Mouse (Mus musculus) liver, adult (tissue): ENCODE measurements around the gene Dnajc11.

Experiments used
- GATA4 ChIP-seq: IDR thresholded peaks from 2 replicates; pipeline ENCODE4 v1.6.1; 2014; ENCODE audit warnings: mild to moderate bottlenecking, low read length; ENCODE audit not compliant: insufficient replicate concordance

Gene Dnajc11

GRCm38 (mm10) chr4:152028456-152028855 lies 95.0 kb downstream of the Dnajc11 start:
- no peak for TF ChIP-seq GATA4

- no peak for TF ChIP-seq GATA4
Measured at GRCm38 (mm10) chr4:152029087-152029486, 95.6 kb downstream of the Dnajc11 start.

DNA sequence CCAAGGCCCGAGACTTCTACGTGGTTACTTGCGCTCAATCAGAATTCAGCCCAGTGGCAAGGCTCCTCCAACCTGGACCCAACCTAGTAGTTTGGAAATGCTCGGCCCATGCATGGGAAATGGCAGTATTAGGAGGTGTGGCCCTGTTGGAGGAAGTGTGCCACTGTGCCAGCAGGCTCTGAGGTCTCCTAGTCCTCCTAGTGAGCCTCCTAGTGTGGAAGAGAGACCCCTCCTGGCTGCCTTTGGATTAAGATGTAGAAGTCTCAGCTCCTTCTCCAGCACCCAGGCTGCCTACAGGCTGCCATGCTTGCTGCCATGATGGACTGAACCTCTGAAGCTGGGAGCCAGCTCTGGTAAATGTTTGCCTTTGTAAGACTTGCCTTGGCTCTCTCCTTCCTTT lies 96.5 kb downstream of the Dnajc11 start:
- TF ChIP-seq GATA4, result no peak
